Mouse (Mus musculus) embryonic fibroblast, embryonic 13.5 days (primary cell): ENCODE measurements around the gene Col25a1.

ENCODE experiments used
- CTCF ChIP-seq: IDR thresholded peaks from 2 replicates; pipeline ENCODE4 v1.5.1; 2011; ENCODE audit warnings: mild to moderate bottlenecking, control low read depth, low read length, moderate library complexity, borderline replicate concordance; ENCODE audit not compliant: insufficient read depth
- POLR2A ChIP-seq: IDR thresholded peaks from 2 replicates; pipeline ENCODE4 v1.6.1; 2011; ENCODE audit warnings: low read depth, mild to moderate bottlenecking, control low read depth, low read length, moderate library complexity

- TF ChIP-seq POLR2A (no peak), CTCF (no peak)
Observed at GRCm38 (mm10) chr3:130182450-130182849, 51.1 kb downstream of the Col25a1 start.
